Mouse (Mus musculus) liver, adult 2 months (tissue): Measurements from ENCODE around the gene Dlg2. TPM values are rescaled to one million over a fixed set of nuclear protein-coding genes. Genes with fewer than 3 reads are reported as not detected.

Source experiments
- DNase-seq: peaks from one replicate; pipeline ENCODE4 v3.0.0-alpha.2; 2011; ENCODE audit warnings: low read depth, low spot score; ENCODE audit errors: extremely low read depth
- H3K27ac ChIP-seq: fragments of 200-500 bp; replicated peaks from 2 replicates; pipeline ENCODE4 v1.5.1; 2012; ENCODE audit warnings: low read depth, mild to moderate bottlenecking, control low read depth, inconsistent platforms, low read length; ENCODE audit not compliant: insufficient read depth
- H3K27me3 ChIP-seq: fragments of 200-500 bp; 2 replicates; pipeline ENCODE4 v1.6.1; 2012; ENCODE audit warnings: mild to moderate bottlenecking, moderate library complexity, low read length, inconsistent platforms; ENCODE audit not compliant: control insufficient read depth, insufficient read depth
- H3K36me3 ChIP-seq: fragments of 200-500 bp; 2 replicates; pipeline ENCODE4 v1.6.1; 2012; ENCODE audit warnings: low read length, inconsistent platforms; ENCODE audit not compliant: control insufficient read depth, insufficient read depth
- H3K4me1 ChIP-seq: fragments of 200-500 bp; 2 replicates; pipeline ENCODE4 v1.6.1; 2011; ENCODE audit warnings: low read length; ENCODE audit not compliant: control insufficient read depth, insufficient read depth
- H3K4me3 ChIP-seq: fragments of 200-500 bp; 2 replicates; pipeline ENCODE4 v1.5.1; 2011; ENCODE audit warnings: low read depth, mild to moderate bottlenecking, control low read depth, low read length, moderate library complexity; ENCODE audit not compliant: insufficient read depth
- H3K79me2 ChIP-seq: fragments of 200-500 bp; 2 replicates; pipeline ENCODE4 v1.6.1; 2012; ENCODE audit warnings: inconsistent platforms, mild to moderate bottlenecking, low read length, moderate library complexity; ENCODE audit not compliant: control insufficient read depth, insufficient read depth
- H3K9ac ChIP-seq: fragments of 200-500 bp; 2 replicates; pipeline ENCODE4 v1.6.1; 2012; ENCODE audit warnings: low read depth, mild to moderate bottlenecking, control low read depth, inconsistent platforms, low read length
- CTCF ChIP-seq: fragments of 200-500 bp; IDR thresholded peaks from 2 replicates; pipeline ENCODE4 v1.5.1; 2011; ENCODE audit warnings: low read depth, low read length, control low read depth
- POLR2A ChIP-seq: fragments of 200-500 bp; IDR thresholded peaks from 2 replicates; pipeline ENCODE4 v1.6.1; 2011; ENCODE audit warnings: low read length, control low read depth; ENCODE audit not compliant: insufficient read depth; ENCODE audit errors: extremely low read depth
- WGBS: fragments of 180-500 bp; shearing (Covaris S2); methylation state at CpG from one replicate; pipeline ENCODE4 v1.1.7; 2018; 5-methylcytosine and 5-hydroxymethylcytosine counted together
- polyA plus RNA-seq: library from polyadenylated mRNA; depleted of rRNA; stranded (reverse); fragments of >200 nt; gene quantifications from 2 replicates; pipeline ENCODE4 v1.2.3, GENCODE M21; 2012
- total RNA-seq: library from RNA; depleted of rRNA; stranded (reverse); fragments of >200 nt; gene quantifications from 2 replicates; pipeline ENCODE4 v1.2.3, GENCODE M21; 2014

The Dlg2 gene
- total and polyA plus RNA-seq, 2 experiments = 0.65 TPM; not detected in 1

DNA sequence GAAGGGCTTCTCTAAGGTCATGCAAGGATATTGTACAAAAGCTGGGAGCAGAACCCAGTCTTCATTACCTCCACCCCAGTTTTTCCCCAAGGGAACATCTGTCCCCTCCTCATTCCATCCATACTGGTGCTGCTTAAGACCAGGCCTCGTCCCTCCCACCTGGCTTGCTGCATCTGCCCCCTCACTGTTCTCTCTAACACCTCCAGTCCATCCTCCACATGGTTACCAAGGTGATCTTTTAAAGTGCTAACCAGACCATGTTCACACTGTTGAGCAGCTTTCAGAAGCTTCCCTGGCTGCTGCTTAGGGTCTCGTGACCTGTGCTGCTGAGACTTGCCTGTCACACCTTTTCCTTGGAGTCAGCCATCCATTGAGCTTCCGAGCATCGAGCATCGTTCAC, 1734.2 kb downstream of the Dlg2 start:
- H3K9ac ChIP-seq = no peak overlapping the region
- H3K79me2 ChIP-seq = no peaks in the 10 kb centered on the region
- no peak overlapping the region for H3K27ac ChIP-seq
- no peaks in the 10 kb centered on the region for H3K4me1 ChIP-seq
- no peak for TF ChIP-seq POLR2A
- no peak for TF ChIP-seq CTCF
- H3K36me3 ChIP-seq = no peaks in the 10 kb centered on the region
- 85% methylated on average over 5 of the region's 5 CpGs for WGBS
- H3K4me3 ChIP-seq = no peak overlapping the region
- no peak for DNase-seq
- H3K27me3 ChIP-seq = no peaks in the 10 kb centered on the region

DNA sequence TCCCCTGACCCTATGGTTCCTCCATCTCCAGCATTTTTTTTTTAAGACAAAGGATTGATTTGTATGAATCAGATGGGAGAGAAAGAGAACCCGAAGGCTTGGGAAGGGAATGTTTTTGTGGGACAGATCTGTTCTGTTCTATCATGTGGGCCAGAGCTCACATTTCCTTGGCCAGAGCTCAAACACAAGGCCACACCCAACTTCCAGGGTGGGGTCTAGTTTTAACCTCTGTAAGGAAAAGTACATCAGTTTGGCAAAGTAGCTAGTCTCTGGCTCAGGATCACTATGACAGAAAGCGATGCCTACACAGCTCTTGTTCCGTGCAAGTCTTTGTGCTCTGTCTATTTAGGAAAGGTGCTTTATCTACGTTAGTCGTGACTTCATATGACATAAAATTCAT, 1737.3 kb downstream of the Dlg2 start:
- 86% methylated on average over 5 of the region's 5 CpGs for WGBS
- no peaks in the 10 kb centered on the region for H3K79me2 ChIP-seq
- DNase-seq = no peak

DNA sequence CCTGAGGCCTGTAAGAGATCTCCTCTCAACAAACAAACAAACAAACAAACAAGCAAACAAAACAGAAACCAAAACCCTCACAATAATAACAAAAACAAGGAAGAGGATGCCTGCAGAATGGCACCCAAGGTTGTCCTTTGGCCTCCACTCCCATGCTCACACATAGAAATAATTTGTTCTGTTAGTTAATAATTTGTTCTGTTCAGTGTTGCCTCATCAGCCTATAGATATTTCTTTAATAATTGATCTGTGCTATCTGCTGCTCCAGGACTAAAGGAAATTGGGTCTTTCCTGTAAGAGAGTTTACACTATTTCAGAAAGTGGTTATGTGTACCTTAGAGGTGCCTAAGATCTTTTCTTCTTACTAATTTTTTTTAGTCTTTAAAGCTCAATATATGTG, 1741.7 kb downstream of the Dlg2 start:
- H3K4me1 ChIP-seq = no peaks in the 10 kb centered on the region
- no peak for TF ChIP-seq CTCF
- no peak for TF ChIP-seq POLR2A
- no peak overlapping the region for H3K4me3 ChIP-seq
- no peaks in the 10 kb centered on the region for H3K79me2 ChIP-seq
- no peak overlapping the region for H3K9ac ChIP-seq
- no peak overlapping the region for H3K27ac ChIP-seq
- no peaks in the 10 kb centered on the region for H3K36me3 ChIP-seq
- DNase-seq = no peak
- no peaks in the 10 kb centered on the region for H3K27me3 ChIP-seq

More for the DNA sequence above, 1737.3 kb downstream of the Dlg2 start:
- Histone ChIP-seq H3K4me3 (no peak overlapping the region), H3K27me3 (no peaks in the 10 kb centered on the region), H3K9ac (no peak overlapping the region), H3K36me3 (no peaks in the 10 kb centered on the region), H3K4me1 (no peaks in the 10 kb centered on the region), H3K27ac (no peak overlapping the region)
- TF ChIP-seq CTCF = no peak
- no peak for TF ChIP-seq POLR2A

DNA sequence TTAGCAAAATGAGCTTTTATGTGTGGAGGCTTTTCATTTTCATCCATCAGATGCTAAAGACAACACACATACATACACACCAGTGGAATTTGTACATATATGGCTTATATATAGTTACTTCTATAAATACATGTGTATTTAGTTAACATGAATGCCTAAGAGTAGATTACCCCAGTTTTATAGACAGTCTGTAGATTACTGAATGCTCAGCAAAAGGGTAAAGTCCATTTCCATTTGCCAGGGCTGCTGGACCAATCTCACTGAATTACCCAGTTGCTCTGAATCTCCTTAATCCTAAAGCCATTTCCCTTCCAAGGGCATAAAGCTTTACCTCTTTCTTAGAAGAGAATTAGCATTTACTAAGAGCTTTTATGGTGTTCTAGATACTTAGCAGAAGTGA, 1744.1 kb downstream of the Dlg2 start:
- Histone ChIP-seq H3K4me1 (no peaks in the 10 kb centered on the region), H3K9ac (no peak overlapping the region), H3K27ac (no peak overlapping the region), H3K36me3 (no peaks in the 10 kb centered on the region), H3K79me2 (no peaks in the 10 kb centered on the region), H3K27me3 (no peaks in the 10 kb centered on the region), H3K4me3 (no peak overlapping the region)
- DNase-seq = no peak
- TF ChIP-seq CTCF = no peak
- TF ChIP-seq POLR2A = no peak

DNA sequence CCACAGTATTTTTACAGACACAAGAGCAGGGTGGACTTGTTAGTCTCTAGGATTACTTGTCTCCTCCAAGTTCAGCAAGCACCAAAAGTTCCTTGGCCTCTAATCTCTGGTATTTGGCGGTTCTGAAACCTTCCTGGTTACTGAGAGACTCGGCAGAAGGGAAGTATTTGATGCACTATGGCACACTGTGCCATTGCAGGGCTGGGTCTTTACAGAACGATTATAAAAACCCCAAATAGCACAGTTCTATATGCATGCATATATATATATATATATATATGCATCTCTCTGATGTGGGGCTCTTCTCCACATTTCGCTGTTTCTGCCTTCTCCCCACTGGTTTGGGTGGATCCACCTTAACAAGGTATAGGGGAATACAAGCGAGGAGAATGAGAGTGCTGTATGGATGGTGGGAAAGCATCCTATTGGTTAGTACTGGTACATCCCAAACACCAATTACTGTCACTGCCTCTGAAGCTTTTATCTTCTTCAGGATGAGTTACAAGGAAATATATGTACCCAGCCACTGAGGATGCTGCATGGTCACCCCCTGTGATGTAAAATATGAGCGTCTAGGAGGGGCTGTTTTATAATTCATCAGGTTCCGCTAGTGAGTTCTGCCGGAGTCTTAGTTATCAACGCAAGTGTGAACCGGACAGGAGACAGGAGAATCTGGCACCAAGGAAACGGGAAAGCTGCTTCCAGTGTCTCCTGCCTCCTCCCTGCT, 1758.2 kb downstream of the Dlg2 start:
- no peak for TF ChIP-seq POLR2A
- no peak for TF ChIP-seq CTCF
- H3K4me3 ChIP-seq = no peak overlapping the region
- no peaks in the 10 kb centered on the region for H3K79me2 ChIP-seq
- H3K27ac ChIP-seq = no peak overlapping the region
- no peak for DNase-seq
- no peaks in the 10 kb centered on the region for H3K36me3 ChIP-seq
- no peak overlapping the region for H3K9ac ChIP-seq
- H3K4me1 ChIP-seq = no peaks in the 10 kb centered on the region
- H3K27me3 ChIP-seq = no peaks in the 10 kb centered on the region
- WGBS = 77% methylated on average over 11 of the region's 11 CpGs

DNA sequence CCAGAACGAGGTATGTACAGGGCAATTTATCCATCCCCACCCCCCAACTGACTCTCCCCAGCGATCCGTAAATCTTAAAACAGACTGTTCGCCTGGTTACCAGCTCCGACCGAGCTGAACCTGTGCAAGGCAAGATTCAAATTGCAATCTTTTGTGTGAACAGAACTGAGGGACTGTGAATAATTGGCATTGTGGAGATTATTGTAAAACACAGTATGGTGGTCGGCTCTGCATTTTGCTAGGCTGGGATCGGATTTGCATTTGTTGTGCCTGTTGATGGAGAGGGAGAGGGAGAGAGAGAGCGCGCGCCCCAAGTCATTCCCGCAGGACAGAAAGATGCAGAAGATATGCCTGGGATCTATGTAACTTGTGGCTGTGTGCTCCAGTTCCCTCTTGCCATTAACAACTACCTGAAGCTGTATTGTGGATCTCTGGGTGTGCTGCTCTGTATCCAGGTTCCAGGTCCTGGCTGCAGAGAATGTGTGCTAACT, 1759.1 kb downstream of the Dlg2 start:
- WGBS = 83% methylated on average over 12 of the region's 12 CpGs
- Histone ChIP-seq H3K27me3 (no peaks in the 10 kb centered on the region), H3K36me3 (no peaks in the 10 kb centered on the region), H3K79me2 (no peaks in the 10 kb centered on the region), H3K9ac (no peak overlapping the region), H3K4me1 (no peaks in the 10 kb centered on the region), H3K27ac (no peak overlapping the region), H3K4me3 (no peak overlapping the region)
- no peak for DNase-seq
- no peak for TF ChIP-seq POLR2A
- TF ChIP-seq CTCF = no peak
